Mouse (Mus musculus): ENCODE measurements around the gene Lypd3. TPM values are rescaled to one million over a fixed set of nuclear protein-coding genes. Genes with fewer than 3 reads are reported as not detected.

Lypd3 gene
- total RNA-seq, 1 experiment = 0.13 TPM

DNA sequence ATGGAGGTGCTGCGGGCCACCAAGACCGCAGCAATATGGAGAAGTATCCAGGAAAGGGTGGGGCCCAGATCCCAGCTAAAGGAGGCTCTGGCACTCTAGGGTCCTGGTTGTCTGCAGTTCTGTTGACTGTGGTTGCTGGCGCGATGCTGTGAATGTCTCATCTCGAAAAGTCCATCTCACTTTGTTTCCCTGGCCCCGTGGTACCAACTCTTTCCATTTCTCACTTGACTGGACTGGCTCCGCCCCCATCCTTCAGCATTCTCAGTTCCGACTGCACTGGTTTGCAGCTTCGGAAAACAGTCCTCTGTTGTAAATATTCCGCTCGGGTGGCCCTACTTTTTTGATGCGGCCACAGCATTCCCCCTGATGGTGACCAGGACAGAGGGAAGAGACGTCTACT lies 4.1 kb downstream of the Lypd3 start:
- Histone ChIP-seq H3K4me3 (ENCODE audit: insufficient read depth in 1 of 2, low read depth in 1 of 2, low read length in 2 of 2, poor library complexity in 1 of 2, severe bottlenecking in 1 of 2) (no peak overlapping the region), H3K9ac (ENCODE audit: insufficient read depth, low read depth, low read length, poor library complexity, severe bottlenecking) (no peak overlapping the region), H3K27ac (ENCODE audit: insufficient read depth, low read depth, low read length, poor library complexity, severe bottlenecking) (no peak overlapping the region), H3K9me3 (ENCODE audit: control insufficient read depth, insufficient read depth, low read depth, low read length) (no peaks in the 10 kb centered on the region), H3K36me3 (ENCODE audit: control insufficient read depth, insufficient read depth, low read length, poor library complexity, severe bottlenecking) (no peaks in the 10 kb centered on the region), H3K4me1 (ENCODE audit: control insufficient read depth in 2 of 2, insufficient read depth in 2 of 2, low read length in 2 of 2, poor library complexity in 1 of 2) (peaks cover 0 to 12% of the 10 kb centered on the region in 2 experiments; a peak in 2 of 4 replicates)
- DNase-seq (ENCODE audit: low read depth, low spot score) = no peak
- TF ChIP-seq ZNF384 (IDR thresholded peaks at IDR 0.05; ENCODE audit: low read depth, low read length) = no peak
- TF ChIP-seq CHD2 (IDR thresholded peaks at IDR 0.05; ENCODE audit: low read depth, low read length) = no peak
- no peak for TF ChIP-seq ZC3H11A (IDR thresholded peaks at IDR 0.05; ENCODE audit: borderline replicate concordance, low read depth, low read length)
- TF ChIP-seq MAFK (IDR thresholded peaks at IDR 0.05; ENCODE audit: insufficient read depth, low read depth, low read length) = no peak
- no peak for TF ChIP-seq HCFC1 (IDR thresholded peaks at IDR 0.05; ENCODE audit: borderline replicate concordance, insufficient read depth, low read length)
- in situ Hi-C loops (cut with MboI; ENCODE audit: low sequenced_read_pairs in 2 of 2, unreplicated experiment in 2 of 2) = no loop called here

DNA sequence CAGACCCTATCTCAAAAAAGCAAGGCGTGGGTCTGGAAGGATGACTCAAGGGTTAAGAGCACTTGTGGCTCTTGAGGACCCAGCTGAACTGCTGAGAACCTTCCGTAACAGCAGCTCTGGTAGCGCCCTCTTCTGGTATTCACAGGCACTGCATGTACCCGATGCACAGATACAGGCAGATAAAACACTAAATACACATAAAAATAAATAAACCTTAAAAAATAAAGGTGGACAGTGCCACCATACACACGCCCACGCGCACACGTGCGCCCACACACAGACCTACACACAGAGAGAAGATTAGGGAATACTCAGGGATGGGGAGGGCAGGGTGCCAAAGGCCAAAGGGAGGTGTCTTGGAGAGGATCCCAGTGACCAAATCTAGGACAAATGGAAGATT lies 6.1 kb downstream of the Lypd3 start:
- H3K27ac ChIP-seq (ENCODE audit: insufficient read depth, low read depth, low read length, poor library complexity, severe bottlenecking) = no peak overlapping the region
- H3K9ac ChIP-seq (ENCODE audit: insufficient read depth, low read depth, low read length, poor library complexity, severe bottlenecking) = no peak overlapping the region
- no peak for DNase-seq (ENCODE audit: low read depth, low spot score)
- H3K36me3 ChIP-seq (ENCODE audit: control insufficient read depth, insufficient read depth, low read length, poor library complexity, severe bottlenecking) = no peaks in the 10 kb centered on the region
- no peak overlapping the region for H3K4me3 ChIP-seq (ENCODE audit: insufficient read depth in 1 of 2, low read depth in 1 of 2, low read length in 2 of 2, poor library complexity in 1 of 2, severe bottlenecking in 1 of 2)
- peaks cover 0 to 6% of the 10 kb centered on the region in 2 experiments; a peak in 2 of 4 replicates for H3K4me1 ChIP-seq (ENCODE audit: control insufficient read depth in 2 of 2, insufficient read depth in 2 of 2, low read length in 2 of 2, poor library complexity in 1 of 2)
- in situ Hi-C loops (cut with MboI; ENCODE audit: low sequenced_read_pairs in 2 of 2, unreplicated experiment in 2 of 2) = no loop called here
- TF ChIP-seq MAFK (IDR thresholded peaks at IDR 0.05; ENCODE audit: insufficient read depth, low read depth, low read length) (no peak), CHD2 (IDR thresholded peaks at IDR 0.05; ENCODE audit: low read depth, low read length) (no peak), ZC3H11A (IDR thresholded peaks at IDR 0.05; ENCODE audit: borderline replicate concordance, low read depth, low read length) (no peak), HCFC1 (IDR thresholded peaks at IDR 0.05; ENCODE audit: borderline replicate concordance, insufficient read depth, low read length) (no peak), ZNF384 (IDR thresholded peaks at IDR 0.05; ENCODE audit: low read depth, low read length) (no peak)
- H3K9me3 ChIP-seq (ENCODE audit: control insufficient read depth, insufficient read depth, low read depth, low read length) = no peaks in the 10 kb centered on the region

DNA sequence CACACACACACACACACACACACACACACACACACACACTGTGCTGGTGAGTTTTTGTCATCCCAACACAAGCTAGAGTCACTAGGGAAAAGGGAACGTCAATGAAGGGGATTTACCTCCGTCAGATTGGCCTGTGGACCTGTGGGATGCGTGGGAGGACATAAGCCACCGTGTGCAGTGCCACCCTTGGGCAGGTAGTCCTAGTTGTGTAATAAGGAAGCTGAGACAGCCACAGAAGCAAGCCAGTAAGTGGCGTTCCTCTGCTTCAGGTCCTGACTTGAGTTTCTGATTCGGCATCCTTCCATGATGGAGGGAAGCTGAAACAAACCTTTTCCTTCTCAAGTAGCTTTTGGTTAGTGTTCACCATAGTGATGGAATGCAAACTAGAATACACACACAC lies 8.1 kb downstream of the Lypd3 start:
- no peak overlapping the region for H3K9ac ChIP-seq (ENCODE audit: insufficient read depth, low read depth, low read length, poor library complexity, severe bottlenecking)
- H3K4me1 ChIP-seq (ENCODE audit: control insufficient read depth in 2 of 2, insufficient read depth in 2 of 2, low read length in 2 of 2, poor library complexity in 1 of 2) = no peaks in the 10 kb centered on the region
- no peaks in the 10 kb centered on the region for H3K36me3 ChIP-seq (ENCODE audit: control insufficient read depth, insufficient read depth, low read length, poor library complexity, severe bottlenecking)
- DNase-seq (ENCODE audit: low read depth, low spot score) = no peak
- TF ChIP-seq ZC3H11A (IDR thresholded peaks at IDR 0.05; ENCODE audit: borderline replicate concordance, low read depth, low read length) = no peak
- no peak for TF ChIP-seq MAFK (IDR thresholded peaks at IDR 0.05; ENCODE audit: insufficient read depth, low read depth, low read length)
- TF ChIP-seq HCFC1 (IDR thresholded peaks at IDR 0.05; ENCODE audit: borderline replicate concordance, insufficient read depth, low read length) = no peak
- TF ChIP-seq ZNF384 (IDR thresholded peaks at IDR 0.05; ENCODE audit: low read depth, low read length) = no peak
- TF ChIP-seq CHD2 (IDR thresholded peaks at IDR 0.05; ENCODE audit: low read depth, low read length) = no peak
- H3K4me3 ChIP-seq (ENCODE audit: insufficient read depth in 1 of 2, low read depth in 1 of 2, low read length in 2 of 2, poor library complexity in 1 of 2, severe bottlenecking in 1 of 2) = no peak overlapping the region
- no peaks in the 10 kb centered on the region for H3K9me3 ChIP-seq (ENCODE audit: control insufficient read depth, insufficient read depth, low read depth, low read length)
- in situ Hi-C loops (cut with MboI; ENCODE audit: low sequenced_read_pairs in 2 of 2, unreplicated experiment in 2 of 2) = no loop called here
- no peak overlapping the region for H3K27ac ChIP-seq (ENCODE audit: insufficient read depth, low read depth, low read length, poor library complexity, severe bottlenecking)

DNA sequence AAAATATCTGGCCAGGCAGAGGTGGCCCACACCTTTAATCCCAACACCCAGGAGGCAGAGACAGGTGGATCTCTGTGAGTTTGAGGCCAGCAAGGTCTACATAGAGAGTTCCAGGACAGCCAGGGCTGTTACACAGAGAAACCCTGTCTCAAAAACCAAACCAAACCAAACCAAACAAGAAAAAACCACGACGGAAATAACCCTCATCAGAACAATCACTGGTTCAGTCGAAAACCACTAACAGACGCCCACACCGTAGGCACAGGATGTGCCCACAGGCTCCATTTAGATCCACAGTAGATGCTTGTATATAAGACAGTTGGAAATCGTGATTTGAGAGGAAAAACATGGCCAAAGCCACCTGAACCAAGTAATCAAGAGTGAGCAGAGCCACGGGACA lies 8.6 kb downstream of the Lypd3 start:
- Histone ChIP-seq H3K9ac (ENCODE audit: insufficient read depth, low read depth, low read length, poor library complexity, severe bottlenecking) (no peak overlapping the region), H3K27ac (ENCODE audit: insufficient read depth, low read depth, low read length, poor library complexity, severe bottlenecking) (no peak overlapping the region), H3K4me1 (ENCODE audit: control insufficient read depth in 2 of 2, insufficient read depth in 2 of 2, low read length in 2 of 2, poor library complexity in 1 of 2) (no peaks in the 10 kb centered on the region), H3K4me3 (ENCODE audit: insufficient read depth in 1 of 2, low read depth in 1 of 2, low read length in 2 of 2, poor library complexity in 1 of 2, severe bottlenecking in 1 of 2) (no peak overlapping the region), H3K9me3 (ENCODE audit: control insufficient read depth, insufficient read depth, low read depth, low read length) (no peaks in the 10 kb centered on the region), H3K36me3 (ENCODE audit: control insufficient read depth, insufficient read depth, low read length, poor library complexity, severe bottlenecking) (no peaks in the 10 kb centered on the region)
- TF ChIP-seq HCFC1 (IDR thresholded peaks at IDR 0.05; ENCODE audit: borderline replicate concordance, insufficient read depth, low read length) (no peak), CHD2 (IDR thresholded peaks at IDR 0.05; ENCODE audit: low read depth, low read length) (no peak), MAFK (IDR thresholded peaks at IDR 0.05; ENCODE audit: insufficient read depth, low read depth, low read length) (no peak), ZC3H11A (IDR thresholded peaks at IDR 0.05; ENCODE audit: borderline replicate concordance, low read depth, low read length) (no peak), ZNF384 (IDR thresholded peaks at IDR 0.05; ENCODE audit: low read depth, low read length) (no peak)
- DNase-seq (ENCODE audit: low read depth, low spot score) = no peak
- in situ Hi-C loops (cut with MboI; ENCODE audit: low sequenced_read_pairs in 2 of 2, unreplicated experiment in 2 of 2) = no loop called here

DNA sequence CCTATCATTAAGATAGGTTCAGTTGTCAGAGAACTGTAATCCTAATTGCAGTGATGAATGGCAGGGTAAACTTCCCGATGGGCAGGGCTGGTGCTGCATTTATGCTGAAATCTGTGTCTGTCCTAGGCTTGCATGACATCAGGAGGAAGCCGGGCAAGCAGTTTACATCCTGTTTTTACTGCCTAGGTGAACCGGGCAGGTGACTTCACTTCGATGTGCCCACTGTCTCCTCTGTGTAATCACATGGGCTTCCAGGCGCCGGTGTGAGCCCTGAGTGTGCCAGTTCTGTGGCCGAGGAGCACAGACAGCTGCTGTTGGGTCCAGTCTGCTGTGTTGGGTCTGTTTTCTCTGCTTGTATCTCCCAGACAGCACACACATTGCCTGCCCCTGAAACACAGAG lies 10.1 kb downstream of the Lypd3 start:
- Histone ChIP-seq H3K9ac (ENCODE audit: insufficient read depth, low read depth, low read length, poor library complexity, severe bottlenecking) (no peak overlapping the region), H3K27ac (ENCODE audit: insufficient read depth, low read depth, low read length, poor library complexity, severe bottlenecking) (no peak overlapping the region), H3K36me3 (ENCODE audit: control insufficient read depth, insufficient read depth, low read length, poor library complexity, severe bottlenecking) (no peaks in the 10 kb centered on the region), H3K4me1 (ENCODE audit: control insufficient read depth in 2 of 2, insufficient read depth in 2 of 2, low read length in 2 of 2, poor library complexity in 1 of 2) (0 out of 4 replicates have a peak, but pooled peaks cover 0 to 2% of the 10 kb centered on the region in 2 experiments), H3K4me3 (ENCODE audit: insufficient read depth in 1 of 2, low read depth in 1 of 2, low read length in 2 of 2, poor library complexity in 1 of 2, severe bottlenecking in 1 of 2) (no peak overlapping the region), H3K9me3 (ENCODE audit: control insufficient read depth, insufficient read depth, low read depth, low read length) (no peaks in the 10 kb centered on the region)
- in situ Hi-C loops (cut with MboI; ENCODE audit: low sequenced_read_pairs in 2 of 2, unreplicated experiment in 2 of 2) = no loop called here
- TF ChIP-seq ZC3H11A (IDR thresholded peaks at IDR 0.05; ENCODE audit: borderline replicate concordance, low read depth, low read length) (no peak), CHD2 (IDR thresholded peaks at IDR 0.05; ENCODE audit: low read depth, low read length) (no peak), HCFC1 (IDR thresholded peaks at IDR 0.05; ENCODE audit: borderline replicate concordance, insufficient read depth, low read length) (no peak), MAFK (IDR thresholded peaks at IDR 0.05; ENCODE audit: insufficient read depth, low read depth, low read length) (no peak), ZNF384 (IDR thresholded peaks at IDR 0.05; ENCODE audit: low read depth, low read length) (no peak)
- no peak for DNase-seq (ENCODE audit: low read depth, low spot score)

All from ES-E14 (cell line).